Mouse (Mus musculus): ENCODE data around the gene Cyp24a1. TPM values are rescaled to one million over a fixed set of nuclear protein-coding genes. Genes with fewer than 3 reads are reported as not detected.

Gene Cyp24a1
- total RNA-seq (2014; fragmentation: Nextera tagmentation) (0.19 TPM in 1 of 2 replicates, not detected in the other), total RNA-seq (2017) (not detected in 2 replicates), polyA plus RNA-seq (2012) (not detected in 2 replicates)

DNA sequence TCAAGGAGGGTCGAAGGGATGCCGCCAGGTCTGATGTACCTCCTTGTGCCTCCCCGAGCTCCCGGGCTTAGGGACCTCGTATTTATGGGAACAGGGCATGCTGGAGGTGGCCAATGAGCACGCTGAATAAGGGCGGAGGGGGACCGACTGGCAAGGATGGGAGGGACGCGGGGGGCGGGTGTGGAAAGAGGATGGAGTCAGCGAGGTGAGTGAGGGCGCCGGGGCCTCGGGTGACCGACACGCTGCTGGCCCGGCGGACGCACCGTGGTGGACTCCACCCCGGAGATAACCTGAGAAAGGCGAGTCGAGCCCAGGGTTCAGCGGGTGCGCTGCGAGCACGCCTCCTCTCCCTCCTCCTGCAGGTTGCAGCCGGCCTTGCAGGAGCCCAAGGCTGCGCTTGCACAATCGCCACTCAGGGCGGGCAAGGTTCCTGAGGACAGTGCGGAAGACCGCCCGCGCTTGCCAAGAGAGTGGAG, at the start of gene Cyp24a1:
TSS of gene Cyp24a1 (minus strand) at position 55 of the 476 bp plus-strand sequence.
- TF ChIP-seq CTCF (IDR thresholded peaks at IDR 0.05; ENCODE audit: low read depth, low read length) (no peak), GATA2 (IDR thresholded peaks at IDR 0.05; ENCODE audit: borderline replicate concordance, low read depth, low read length) (no peak), POLR2AphosphoS5 (IDR thresholded peaks at IDR 0.05; ENCODE audit: insufficient replicate concordance, low read depth, low read length) (no peak), GATA1 (IDR thresholded peaks at IDR 0.05; ENCODE audit: borderline replicate concordance, low read length) (no peak), TAL1 (conservative IDR thresholded peaks at IDR 0.05; ENCODE audit: low read depth, low read length) (no peak)
- Histone ChIP-seq H3K36me3 (replicated peaks) (no peaks in the 10 kb centered on the region), H3K9me3 (replicated peaks) (peaks cover 59% of the 10 kb centered on the region), H3K4me1 (ENCODE audit: insufficient read depth, low read depth, low read length) (no peaks in the 10 kb centered on the region), H3K4me3 (ENCODE audit: low read depth, low read length) (peak within 1 kb of the TSS; percentile 7; the same call in 1 of the 2 replicates), H3K27me3 (ENCODE audit: insufficient read depth, low read length) (no peaks in the 10 kb centered on the region)
- DNase-seq (ENCODE audit: low spot score) (no peak), ATAC-seq (ENCODE audit: extremely low read depth, insufficient number of reproducible peaks, low FRiP score, poor library complexity, severe bottlenecking) (no peak)

- Histone ChIP-seq H3K9me3 (replicated peaks) (peaks cover 50% of the 10 kb centered on the region), H3K27me3 (ENCODE audit: insufficient read depth, low read length) (no peaks in the 10 kb centered on the region), H3K36me3 (replicated peaks) (no peaks in the 10 kb centered on the region), H3K4me1 (ENCODE audit: insufficient read depth, low read depth, low read length) (no peaks in the 10 kb centered on the region), H3K4me3 (ENCODE audit: low read depth, low read length) (no peak overlapping the region)
- DNase-seq (ENCODE audit: low spot score), result no peak
- TF ChIP-seq GATA1 (IDR thresholded peaks at IDR 0.05; ENCODE audit: borderline replicate concordance, low read length) (no peak), GATA2 (IDR thresholded peaks at IDR 0.05; ENCODE audit: borderline replicate concordance, low read depth, low read length) (no peak), CTCF (IDR thresholded peaks at IDR 0.05; ENCODE audit: low read depth, low read length) (no peak), TAL1 (conservative IDR thresholded peaks at IDR 0.05; ENCODE audit: low read depth, low read length) (no peak), POLR2AphosphoS5 (IDR thresholded peaks at IDR 0.05; ENCODE audit: insufficient replicate concordance, low read depth, low read length) (no peak)
- ATAC-seq (ENCODE audit: extremely low read depth, insufficient number of reproducible peaks, low FRiP score, poor library complexity, severe bottlenecking), result no peak
Measured at GRCm38 (mm10) chr2:170545745-170546144, 48.8 kb upstream of the Cyp24a1 start.

GRCm38 (mm10) chr2:170544950-170545349, 48.0 kb upstream of the Cyp24a1 start:
- TF ChIP-seq GATA1 (IDR thresholded peaks at IDR 0.05; ENCODE audit: borderline replicate concordance, low read length) (no peak), TAL1 (conservative IDR thresholded peaks at IDR 0.05; ENCODE audit: low read depth, low read length) (no peak), GATA2 (IDR thresholded peaks at IDR 0.05; ENCODE audit: borderline replicate concordance, low read depth, low read length) (no peak), POLR2AphosphoS5 (IDR thresholded peaks at IDR 0.05; ENCODE audit: insufficient replicate concordance, low read depth, low read length) (no peak), CTCF (IDR thresholded peaks at IDR 0.05; ENCODE audit: low read depth, low read length) (no peak)
- Histone ChIP-seq H3K9me3 (replicated peaks) (peaks cover 54% of the 10 kb centered on the region), H3K4me3 (ENCODE audit: low read depth, low read length) (no peak overlapping the region), H3K36me3 (replicated peaks) (no peaks in the 10 kb centered on the region), H3K27me3 (ENCODE audit: insufficient read depth, low read length) (no peaks in the 10 kb centered on the region), H3K4me1 (ENCODE audit: insufficient read depth, low read depth, low read length) (no peaks in the 10 kb centered on the region)
- DNase-seq (ENCODE audit: low spot score) (no peak), ATAC-seq (ENCODE audit: extremely low read depth, insufficient number of reproducible peaks, low FRiP score, poor library complexity, severe bottlenecking) (no peak)

GRCm38 (mm10) chr2:170544159-170544558, 47.2 kb upstream of the Cyp24a1 start:
- DNase-seq (ENCODE audit: low spot score) (no peak), ATAC-seq (ENCODE audit: extremely low read depth, insufficient number of reproducible peaks, low FRiP score, poor library complexity, severe bottlenecking) (no peak)
- H3K9me3 ChIP-seq (replicated peaks), result peaks cover 57% of the 10 kb centered on the region

DNA sequence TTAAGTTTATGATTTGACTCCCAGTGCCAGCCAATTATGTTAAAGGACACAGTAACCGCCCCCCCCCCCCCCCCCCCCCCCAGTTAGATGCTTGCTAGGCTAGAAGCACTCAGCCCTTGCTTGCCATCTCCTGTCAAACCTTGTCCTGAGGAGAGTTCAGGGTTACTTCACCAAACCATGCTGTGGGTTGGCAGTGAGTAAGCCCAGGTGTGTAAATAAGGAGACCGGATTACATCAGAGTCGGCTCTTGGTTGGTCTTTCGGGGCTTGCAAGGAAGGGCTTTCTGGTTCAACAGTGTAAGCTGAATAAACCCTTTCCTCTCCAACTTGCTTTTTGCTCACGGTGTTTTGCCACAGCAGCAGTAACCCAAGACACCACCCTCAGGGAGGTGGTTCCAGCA, 46.7 kb upstream of the Cyp24a1 start:
- Histone ChIP-seq H3K9me3 (replicated peaks) (peaks cover 59% of the 10 kb centered on the region), H3K4me3 (ENCODE audit: low read depth, low read length) (no peak overlapping the region), H3K36me3 (replicated peaks) (no peaks in the 10 kb centered on the region), H3K27me3 (ENCODE audit: insufficient read depth, low read length) (no peaks in the 10 kb centered on the region), H3K4me1 (ENCODE audit: insufficient read depth, low read depth, low read length) (no peaks in the 10 kb centered on the region)
- no peak for TF ChIP-seq GATA1 (IDR thresholded peaks at IDR 0.05; ENCODE audit: borderline replicate concordance, low read length)
- TF ChIP-seq GATA2 (IDR thresholded peaks at IDR 0.05; ENCODE audit: borderline replicate concordance, low read depth, low read length), result no peak
- TF ChIP-seq POLR2AphosphoS5 (IDR thresholded peaks at IDR 0.05; ENCODE audit: insufficient replicate concordance, low read depth, low read length), result no peak
- no peak for TF ChIP-seq CTCF (IDR thresholded peaks at IDR 0.05; ENCODE audit: low read depth, low read length)
- TF ChIP-seq TAL1 (conservative IDR thresholded peaks at IDR 0.05; ENCODE audit: low read depth, low read length), result no peak
- ATAC-seq (ENCODE audit: extremely low read depth, insufficient number of reproducible peaks, low FRiP score, poor library complexity, severe bottlenecking) (no peak), DNase-seq (ENCODE audit: low spot score) (no peak)

More at GRCm38 (mm10) chr2:170544159-170544558, 47.2 kb upstream of the Cyp24a1 start:
- no peak overlapping the region for H3K4me3 ChIP-seq (ENCODE audit: low read depth, low read length)
- no peaks in the 10 kb centered on the region for H3K27me3 ChIP-seq (ENCODE audit: insufficient read depth, low read length)
- no peaks in the 10 kb centered on the region for H3K36me3 ChIP-seq (replicated peaks)
- no peak for TF ChIP-seq POLR2AphosphoS5 (IDR thresholded peaks at IDR 0.05; ENCODE audit: insufficient replicate concordance, low read depth, low read length)
- no peak for TF ChIP-seq TAL1 (conservative IDR thresholded peaks at IDR 0.05; ENCODE audit: low read depth, low read length)
- no peaks in the 10 kb centered on the region for H3K4me1 ChIP-seq (ENCODE audit: insufficient read depth, low read depth, low read length)

GRCm38 (mm10) chr2:170539211-170539610, 42.3 kb upstream of the Cyp24a1 start:
- Histone ChIP-seq H3K9me3 (replicated peaks) (peaks cover 68% of the 10 kb centered on the region), H3K36me3 (replicated peaks) (no peaks in the 10 kb centered on the region), H3K27me3 (ENCODE audit: insufficient read depth, low read length) (no peaks in the 10 kb centered on the region), H3K4me3 (ENCODE audit: low read depth, low read length) (no peak overlapping the region), H3K4me1 (ENCODE audit: insufficient read depth, low read depth, low read length) (no peaks in the 10 kb centered on the region)
- ATAC-seq (ENCODE audit: extremely low read depth, insufficient number of reproducible peaks, low FRiP score, poor library complexity, severe bottlenecking) (no peak), DNase-seq (ENCODE audit: low spot score) (no peak)
- TF ChIP-seq GATA1 (IDR thresholded peaks at IDR 0.05; ENCODE audit: borderline replicate concordance, low read length) (no peak), CTCF (IDR thresholded peaks at IDR 0.05; ENCODE audit: low read depth, low read length) (no peak), TAL1 (conservative IDR thresholded peaks at IDR 0.05; ENCODE audit: low read depth, low read length) (no peak), GATA2 (IDR thresholded peaks at IDR 0.05; ENCODE audit: borderline replicate concordance, low read depth, low read length) (no peak), POLR2AphosphoS5 (IDR thresholded peaks at IDR 0.05; ENCODE audit: insufficient replicate concordance, low read depth, low read length) (no peak)
